Mouse (Mus musculus) hindbrain, embryonic 15.5 days (tissue): Measurements from ENCODE around the gene Prss50. TPM values are rescaled to one million over a fixed set of nuclear protein-coding genes. Genes with fewer than 3 reads are reported as not detected.

Experiments used
- polyA plus RNA-seq: library from polyadenylated mRNA; unstranded; fragments of >200 nt; fragmentation: Nextera tagmentation; extraction: Ambion mirVana; gene quantifications from 2 replicates; pipeline ENCODE4 v1.2.1, GENCODE M21; 2015

Prss50 gene
- polyA plus RNA-seq, 1 experiment from 2014 or later: 0.36 TPM

Other genes with a start within 250 kb of the Prss50 start
- 31.1 and 31.7 TPM in 2 replicates for gene Nradd, start 233.5 kb upstream of the Prss50 start, polyA plus RNA-seq
- 3.5 and 4.3 TPM in 2 replicates for gene Nbeal2, start 203.8 kb upstream of the Prss50 start, polyA plus RNA-seq
- gene Ccdc12, start 201.5 kb upstream of the Prss50 start, polyA plus RNA-seq: 103 and 107 TPM in 2 replicates
- 0.17 TPM in 1 of 2 replicates, not detected in the other for gene Myl3, start 116.1 kb upstream of the Prss50 start, polyA plus RNA-seq
- 11.0 and 12.0 TPM in 2 replicates for gene Pth1r, start 110.8 kb upstream of the Prss50 start, polyA plus RNA-seq
- not detected in 2 replicates for gene Prss42, start 59.8 kb upstream of the Prss50 start, polyA plus RNA-seq
- gene Prss44, start 44.0 kb upstream of the Prss50 start, polyA plus RNA-seq: not detected in 2 replicates
- not detected in 2 replicates for gene Prss43, start 31.3 kb upstream of the Prss50 start, polyA plus RNA-seq
- gene Prss45, start 23.4 kb upstream of the Prss50 start, polyA plus RNA-seq: 0.13 TPM in 1 of 2 replicates, not detected in the other
- gene Prss46, start 13.5 kb upstream of the Prss50 start, polyA plus RNA-seq: not detected in 2 replicates
- gene Als2cl, start 21.9 kb downstream of the Prss50 start, polyA plus RNA-seq: 2.2 and 3.1 TPM in 2 replicates
- gene Tmie, start 22.1 kb downstream of the Prss50 start, polyA plus RNA-seq: 4.2 and 4.7 TPM in 2 replicates
- not detected in 2 replicates for gene Fam240a, start 58.9 kb downstream of the Prss50 start, polyA plus RNA-seq
- gene Tdgf1, start 88.2 kb downstream of the Prss50 start, polyA plus RNA-seq: 0.22 and 0.37 TPM in 2 replicates
- gene Lrrc2, start 93.6 kb downstream of the Prss50 start, polyA plus RNA-seq: 0.80 and 2.4 TPM in 2 replicates
- not detected in 2 replicates for gene Rtp3, start 132.6 kb downstream of the Prss50 start, polyA plus RNA-seq
- 1.2 and 2.0 TPM in 2 replicates for gene Ltf, start 161.3 kb downstream of the Prss50 start, polyA plus RNA-seq
- gene Ccrl2, start 199.6 kb downstream of the Prss50 start, polyA plus RNA-seq: 0.66 and 1.2 TPM in 2 replicates